Mouse (Mus musculus): ENCODE data around the gene Prkar1b.

DNA sequence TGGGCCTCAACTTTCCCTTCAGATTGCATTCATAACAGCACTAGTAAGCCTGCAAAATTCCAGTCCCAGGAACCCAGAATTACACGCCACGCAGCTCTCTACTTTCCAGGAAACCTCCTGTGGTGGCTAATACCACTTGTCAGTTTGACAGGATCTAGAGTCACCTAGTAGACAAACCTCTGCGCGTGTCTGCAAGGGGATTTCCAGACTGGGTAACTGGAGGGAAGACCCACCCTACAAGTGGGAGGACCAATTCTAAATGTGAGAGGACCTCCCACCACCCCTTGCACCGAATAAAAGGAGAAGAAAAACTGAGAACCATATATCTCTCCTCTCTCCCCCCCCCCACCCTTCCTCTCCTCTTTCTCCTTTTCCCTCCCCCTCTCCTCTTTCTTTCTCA lies 103.2 kb downstream of the Prkar1b start:
- no peak for TF ChIP-seq CTCF (IDR thresholded peaks at IDR 0.05)
- TF ChIP-seq EP300 (IDR thresholded peaks at IDR 0.05), result no peak

Data from lung, postnatal 0 days (tissue).